Mouse (Mus musculus) liver, embryonic 14.5 days (tissue): Measurements from ENCODE around the gene Vmn2r107. TPM values are rescaled to one million over a fixed set of nuclear protein-coding genes. Genes with fewer than 3 reads are reported as not detected.

Experiments used
- ATAC-seq: fragments of 200-750 bp; cut with Nextera tagmentation; 2 replicates; pipeline ENCODE4 v1.8.0; 2017; ENCODE audit warnings: moderate number of reproducible peaks, mild to moderate bottlenecking, moderate library complexity; ENCODE audit not compliant: insufficient read depth
- DNase-seq, 3 experiments: peaks; one replicate each; pipeline ENCODE4 v3.0.0-alpha.2; 2012 to 2013; ENCODE audit warnings: low read depth in 3 of 3, low spot score in 3 of 3
- H3K27ac ChIP-seq: fragments of 300-500 bp; sonication (generic); 2 replicates; pipeline ENCODE4 v1.5.1; 2014; ENCODE audit warnings: moderate library complexity, mild to moderate bottlenecking, control low read depth, inconsistent platforms
- H3K27me3 ChIP-seq: fragments of 300-500 bp; sonication (generic); 2 replicates; pipeline ENCODE4 v1.6.1; 2014; ENCODE audit warnings: mild to moderate bottlenecking, low read length, moderate library complexity; ENCODE audit not compliant: control insufficient read depth, insufficient read depth
- H3K36me3 ChIP-seq: fragments of 300-500 bp; sonication (generic); replicated peaks from 2 replicates; pipeline ENCODE4 v1.6.1; 2014; ENCODE audit warnings: low read depth; ENCODE audit not compliant: control insufficient read depth, insufficient read depth
- H3K4me1 ChIP-seq, 2 experiments: fragments of 200-500 bp in 1 of 2; fragments of 300-500 bp in 1 of 2; sonication (generic) in 1 of 2; replicated peaks; 2 replicates each; pipeline ENCODE4 v1.6.1; 2012 to 2014; ENCODE audit warnings: antibody characterized with exemption in 1 of 2, inconsistent platforms in 1 of 2, low read length in 1 of 2; ENCODE audit not compliant: control insufficient read depth in 2 of 2, insufficient read depth in 2 of 2
- H3K4me2 ChIP-seq: fragments of 300-500 bp; sonication (generic); 2 replicates; pipeline ENCODE4 v1.6.1; 2014; ENCODE audit warnings: low read depth, mild to moderate bottlenecking, control low read depth, moderate library complexity
- H3K4me3 ChIP-seq, 2 experiments: fragments of 200-500 bp in 1 of 2; fragments of 300-500 bp in 1 of 2; sonication (generic) in 1 of 2; 2 replicates each; pipeline ENCODE4 v1.5.1; 2012 to 2014; ENCODE audit warnings: low read depth in 2 of 2, low read length in 2 of 2, mild to moderate bottlenecking in 2 of 2, control low read depth in 1 of 2, inconsistent platforms in 1 of 2, moderate library complexity in 1 of 2; ENCODE audit not compliant: insufficient read depth in 1 of 2
- H3K9ac ChIP-seq: fragments of 300-500 bp; sonication (generic); replicated peaks from 2 replicates; pipeline ENCODE4 v1.6.1; 2014; ENCODE audit warnings: mild to moderate bottlenecking, control low read depth, moderate library complexity
- H3K9me3 ChIP-seq: fragments of 300-500 bp; sonication (generic); 2 replicates; pipeline ENCODE4 v1.6.1; 2016; ENCODE audit warnings: low read length, mixed read lengths; ENCODE audit not compliant: control insufficient read depth
- CTCF ChIP-seq: IDR thresholded peaks from 2 replicates; pipeline ENCODE4 v1.5.1; 2016; ENCODE audit warnings: antibody characterized with exemption, low read depth, control low read depth
- EP300 ChIP-seq: IDR thresholded peaks from 2 replicates; pipeline ENCODE4 v1.6.1; 2016; ENCODE audit warnings: antibody characterized with exemption, low read depth
- WGBS: fragments of 180-500 bp; shearing (Covaris S2); extraction: QIAGEN DNeasy Blood & Tissue Kit; methylation state at CpG from one replicate; pipeline ENCODE4 v1.1.7; 2014; ENCODE audit not compliant: insufficient replicate concordance; 5-methylcytosine and 5-hydroxymethylcytosine counted together
- polyA plus RNA-seq, 2 experiments: library from polyadenylated mRNA; depleted of rRNA in 1 of 2; stranded (reverse) in 1 of 2; unstranded in 1 of 2; fragments of >200 nt; fragmentation: Nextera tagmentation in 1 of 2; extraction: Ambion mirVana in 1 of 2; gene quantifications; 2 replicates each; pipeline versions ENCODE4 v1.2.1 to v1.2.3; 2012 to 2014

Vmn2r107 gene
- polyA plus RNA-seq (2012; rRNA removed) = not detected in 2 replicates
- not detected in 2 replicates for polyA plus RNA-seq (2014; fragmentation: Nextera tagmentation; extraction: Ambion mirVana)

- 28% methylated on average over 2 of the region's 2 CpGs for WGBS
- Histone ChIP-seq H3K4me2 (no peak within 1 kb of the TSS), H3K9me3 (no peaks in the 10 kb centered on the region), H3K9ac (no peak within 1 kb of the TSS), H3K4me1 (no peaks in the 10 kb centered on the region), H3K4me3 (no peak within 1 kb of the TSS), H3K27ac (no peak within 1 kb of the TSS), H3K36me3 (no peaks in the 10 kb centered on the region), H3K27me3 (no peaks in the 10 kb centered on the region)
- DNase-seq = no peak
- no peak for TF ChIP-seq CTCF
- TF ChIP-seq EP300 = no peak
- no peak for ATAC-seq
These were observed at the start of gene Vmn2r107 for GRCm38 (mm10) chr17:20344942-20345341. Vmn2r107 (plus strand) TSS chr17:20345242.

- no peaks in the 10 kb centered on the region for H3K36me3 ChIP-seq
- DNase-seq = no peak
- 68% methylated on average over 1 of the region's 1 CpGs for WGBS
These were observed 39.3 kb upstream of the Vmn2r107 start for GRCm38 (mm10) chr17:20305790-20306189.

GRCm38 (mm10) chr17:20399105-20399504 lies 54.1 kb downstream of the Vmn2r107 start:
- no peak overlapping the region for H3K4me2 ChIP-seq
- no peaks in the 10 kb centered on the region for H3K27me3 ChIP-seq
- no peaks in the 10 kb centered on the region for H3K36me3 ChIP-seq
- no peak overlapping the region for H3K9ac ChIP-seq
- H3K4me1 ChIP-seq = no peaks in the 10 kb centered on the region
- H3K9me3 ChIP-seq = no peaks in the 10 kb centered on the region
- DNase-seq (no peak), ATAC-seq (no peak)
- TF ChIP-seq CTCF (no peak), EP300 (no peak)
- WGBS = 19% methylated on average over 2 of the region's 2 CpGs
- no peak overlapping the region for H3K4me3 ChIP-seq
- no peak overlapping the region for H3K27ac ChIP-seq

More at GRCm38 (mm10) chr17:20305790-20306189, 39.3 kb upstream of the Vmn2r107 start:
- H3K4me3 ChIP-seq = no peak overlapping the region
- no peak overlapping the region for H3K9ac ChIP-seq
- H3K4me1 ChIP-seq = no peaks in the 10 kb centered on the region
- no peak for ATAC-seq
- H3K9me3 ChIP-seq = no peaks in the 10 kb centered on the region
- H3K4me2 ChIP-seq = no peak overlapping the region
- H3K27me3 ChIP-seq = no peaks in the 10 kb centered on the region
- no peak for TF ChIP-seq EP300
- TF ChIP-seq CTCF = no peak
- H3K27ac ChIP-seq = no peak overlapping the region

- 15% methylated on average over 1 of the region's 1 CpGs for WGBS
- H3K4me1 ChIP-seq = no peaks in the 10 kb centered on the region
- H3K4me2 ChIP-seq = no peak within 1 kb of the TSS
These were observed 68.8 kb downstream of the Vmn2r107 start, which contains the start of gene Vmn1r224 for GRCm38 (mm10) chr17:20413846-20414245. Vmn1r224 (plus strand) TSS chr17:20414146.

More at GRCm38 (mm10) chr17:20413846-20414245, 68.8 kb downstream of the Vmn2r107 start, which contains the start of gene Vmn1r224:
- Histone ChIP-seq H3K27ac (no peak within 1 kb of the TSS), H3K9me3 (no peaks in the 10 kb centered on the region), H3K4me3 (no peak within 1 kb of the TSS), H3K36me3 (no peaks in the 10 kb centered on the region), H3K27me3 (no peaks in the 10 kb centered on the region), H3K9ac (no peak within 1 kb of the TSS)
- DNase-seq (no peak), ATAC-seq (no peak)
- TF ChIP-seq CTCF (no peak), EP300 (no peak)

Other genes starting within 250 kb of the Vmn2r107 start
- gene Fpr-rs7, start 231.0 kb upstream of the Vmn2r107 start, polyA plus RNA-seq (2012; rRNA removed) = not detected in 2 replicates
- not detected in 2 replicates for gene Fpr-rs7, start 231.0 kb upstream of the Vmn2r107 start, polyA plus RNA-seq (2014; fragmentation: Nextera tagmentation; extraction: Ambion mirVana)
- not detected in 2 replicates for gene Fpr-rs6, start 162.1 kb upstream of the Vmn2r107 start, polyA plus RNA-seq (2012; rRNA removed)
- gene Fpr-rs6, start 162.1 kb upstream of the Vmn2r107 start, polyA plus RNA-seq (2014; fragmentation: Nextera tagmentation; extraction: Ambion mirVana) = not detected in 2 replicates
- gene Vmn2r105, start 110.2 kb upstream of the Vmn2r107 start, polyA plus RNA-seq (2012; rRNA removed) = not detected in 2 replicates
- not detected in 2 replicates for gene Vmn2r105, start 110.2 kb upstream of the Vmn2r107 start, polyA plus RNA-seq (2014; fragmentation: Nextera tagmentation; extraction: Ambion mirVana)
- gene Vmn2r106, start 59.7 kb upstream of the Vmn2r107 start, polyA plus RNA-seq (2012; rRNA removed) = not detected in 2 replicates
- gene Vmn2r106, start 59.7 kb upstream of the Vmn2r107 start, polyA plus RNA-seq (2014; fragmentation: Nextera tagmentation; extraction: Ambion mirVana) = not detected in 2 replicates
- gene Vmn1r224, start 68.9 kb downstream of the Vmn2r107 start, polyA plus RNA-seq (2012; rRNA removed) = not detected in 2 replicates
- not detected in 2 replicates for gene Vmn1r224, start 68.9 kb downstream of the Vmn2r107 start, polyA plus RNA-seq (2014; fragmentation: Nextera tagmentation; extraction: Ambion mirVana)
- gene Vmn2r108, start 136.1 kb downstream of the Vmn2r107 start, polyA plus RNA-seq (2012; rRNA removed) = not detected in 2 replicates
- gene Vmn2r108, start 136.1 kb downstream of the Vmn2r107 start, polyA plus RNA-seq (2014; fragmentation: Nextera tagmentation; extraction: Ambion mirVana) = not detected in 2 replicates
- not detected in 2 replicates for gene Vmn1r225, start 152.9 kb downstream of the Vmn2r107 start, polyA plus RNA-seq (2012; rRNA removed)
- not detected in 2 replicates for gene Vmn1r225, start 152.9 kb downstream of the Vmn2r107 start, polyA plus RNA-seq (2014; fragmentation: Nextera tagmentation; extraction: Ambion mirVana)
- not detected in 2 replicates for gene Vmn2r109, start 219.5 kb downstream of the Vmn2r107 start, polyA plus RNA-seq (2012; rRNA removed)
- not detected in 2 replicates for gene Vmn2r109, start 219.5 kb downstream of the Vmn2r107 start, polyA plus RNA-seq (2014; fragmentation: Nextera tagmentation; extraction: Ambion mirVana)